Mouse (Mus musculus) testis, adult 2 months (tissue): Measurements from ENCODE around the gene Olfr635. TPM values are rescaled to one million over a fixed set of nuclear protein-coding genes. Genes with fewer than 3 reads are reported as not detected.
"Not testable (repeated sequence)": the region's sequence is repeated elsewhere in the genome, so short reads cannot be mapped to it uniquely, and the experiment has no call there.

Experiments
- H3K27ac ChIP-seq: fragments of 200-500 bp; 2 replicates; pipeline ENCODE4 v1.5.1; 2012; ENCODE audit warnings: low read depth, low read length; ENCODE audit not compliant: control insufficient read depth, insufficient read depth
- H3K27me3 ChIP-seq: fragments of 200-500 bp; 2 replicates; pipeline ENCODE4 v1.6.1; 2012; ENCODE audit warnings: mild to moderate bottlenecking, low read length, moderate library complexity; ENCODE audit not compliant: control insufficient read depth, insufficient read depth
- H3K36me3 ChIP-seq: fragments of 200-500 bp; 2 replicates; pipeline ENCODE4 v1.6.1; 2012; ENCODE audit warnings: mild to moderate bottlenecking, low read length; ENCODE audit not compliant: control insufficient read depth, insufficient read depth
- H3K4me1 ChIP-seq: fragments of 200-500 bp; 2 replicates; pipeline ENCODE4 v1.6.1; 2012; ENCODE audit warnings: low read length; ENCODE audit not compliant: control insufficient read depth, insufficient read depth
- H3K4me3 ChIP-seq: fragments of 200-500 bp; 2 replicates; pipeline ENCODE4 v1.5.1; 2012; ENCODE audit warnings: low read depth, mild to moderate bottlenecking, low read length, moderate library complexity, mixed read lengths; ENCODE audit not compliant: control insufficient read depth
- CTCF ChIP-seq: fragments of 200-500 bp; IDR thresholded peaks from 2 replicates; pipeline ENCODE4 v1.5.1; 2012; ENCODE audit warnings: low read depth, mild to moderate bottlenecking, inconsistent platforms, low read length, moderate library complexity; ENCODE audit not compliant: control insufficient read depth, insufficient read depth, insufficient replicate concordance
- POLR2A ChIP-seq: fragments of 200-500 bp; IDR thresholded peaks from 2 replicates; pipeline ENCODE4 v1.6.1; 2012; ENCODE audit warnings: low read depth, mild to moderate bottlenecking, inconsistent platforms, low read length, moderate library complexity; ENCODE audit not compliant: control insufficient read depth
- polyA plus RNA-seq: library from polyadenylated mRNA; depleted of rRNA; stranded (reverse); fragments of >200 nt; gene quantifications from 2 replicates; pipeline ENCODE4 v1.2.3, GENCODE M21; 2012; rRNA removed

The Olfr635 gene
- not detected in 2 replicates for polyA plus RNA-seq

DNA sequence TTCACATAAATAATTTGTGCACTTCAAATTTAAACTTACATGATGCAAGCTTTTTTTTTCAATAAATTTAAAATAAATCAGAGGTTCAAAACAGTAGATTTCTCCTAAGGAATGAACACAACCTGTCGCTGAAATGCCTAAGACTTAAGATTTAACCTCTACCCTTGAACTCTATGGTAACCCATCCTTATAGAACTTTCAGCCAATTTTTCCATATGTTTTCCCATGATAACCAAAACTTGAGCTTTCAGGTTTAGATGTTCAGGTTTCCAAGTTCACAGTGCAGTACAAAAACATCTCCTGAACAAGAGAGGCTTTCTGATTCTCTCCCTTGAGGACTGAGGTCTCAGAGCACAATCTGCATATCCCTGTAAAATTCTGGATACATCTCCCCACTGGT, at the start of gene Olfr635:
TSS of gene Olfr635 (plus strand) at position 301 of the 400 bp plus-strand sequence.
- Histone ChIP-seq H3K4me1 (no peaks in the 10 kb centered on the region), H3K4me3 (no peak within 1 kb of the TSS), H3K27ac (no peak within 1 kb of the TSS), H3K36me3 (no peaks in the 10 kb centered on the region), H3K27me3 (no peaks in the 10 kb centered on the region)
- TF ChIP-seq POLR2A (no peak), CTCF (no peak)

DNA sequence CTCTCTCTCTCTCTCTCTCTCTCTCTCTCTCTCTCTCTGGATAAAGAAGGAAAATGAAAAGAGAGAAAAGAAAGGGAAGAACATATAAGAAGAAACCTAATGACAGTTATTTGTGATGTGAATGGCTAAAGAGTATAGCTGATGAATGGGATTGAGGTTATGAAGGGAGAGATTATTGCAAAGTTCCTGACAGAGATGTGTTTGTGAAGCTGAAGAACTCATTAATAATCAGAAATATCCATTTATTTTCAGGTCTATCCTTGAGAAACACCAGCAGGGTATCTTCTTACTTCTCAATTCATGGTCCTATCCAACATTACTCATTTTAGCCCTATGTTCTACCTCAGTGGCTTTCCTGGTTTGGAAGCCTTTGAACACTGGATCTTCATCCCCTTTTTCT, 42.4 kb upstream of the Olfr635 start, which contains the start of gene Olfr631:
TSS of gene Olfr631 (plus strand) at position 301 of the 400 bp plus-strand sequence.
- H3K36me3 ChIP-seq: no peaks in the 10 kb centered on the region
- no peak within 1 kb of the TSS for H3K4me3 ChIP-seq
- no peaks in the 10 kb centered on the region for H3K27me3 ChIP-seq
- H3K4me1 ChIP-seq: no peaks in the 10 kb centered on the region
- TF ChIP-seq POLR2A (no peak), CTCF (no peak)
- no peak within 1 kb of the TSS for H3K27ac ChIP-seq

DNA sequence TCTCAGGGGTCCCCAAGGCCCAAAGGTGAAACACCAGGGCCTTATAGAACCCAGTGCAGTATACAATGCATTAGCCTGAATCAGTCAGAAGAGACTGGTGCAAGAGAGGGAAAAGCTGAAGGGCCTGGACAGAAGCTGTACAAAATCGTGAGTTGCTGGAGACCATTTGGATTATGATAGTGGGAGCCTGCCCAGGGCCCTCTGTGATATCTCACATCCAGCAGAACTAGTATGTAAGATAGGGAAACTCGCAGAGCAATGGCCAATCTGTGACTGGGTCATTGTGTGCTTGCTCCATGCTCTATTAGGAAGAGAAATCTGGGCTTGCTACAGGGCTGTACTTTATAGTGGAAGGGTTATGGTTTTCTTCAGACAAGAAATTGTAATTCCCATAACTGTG, 36.7 kb upstream of the Olfr635 start, which contains the start of gene Olfr632:
TSS of gene Olfr632 (plus strand) at position 84 of the 400 bp plus-strand sequence.
- no peaks in the 10 kb centered on the region for H3K4me1 ChIP-seq

DNA sequence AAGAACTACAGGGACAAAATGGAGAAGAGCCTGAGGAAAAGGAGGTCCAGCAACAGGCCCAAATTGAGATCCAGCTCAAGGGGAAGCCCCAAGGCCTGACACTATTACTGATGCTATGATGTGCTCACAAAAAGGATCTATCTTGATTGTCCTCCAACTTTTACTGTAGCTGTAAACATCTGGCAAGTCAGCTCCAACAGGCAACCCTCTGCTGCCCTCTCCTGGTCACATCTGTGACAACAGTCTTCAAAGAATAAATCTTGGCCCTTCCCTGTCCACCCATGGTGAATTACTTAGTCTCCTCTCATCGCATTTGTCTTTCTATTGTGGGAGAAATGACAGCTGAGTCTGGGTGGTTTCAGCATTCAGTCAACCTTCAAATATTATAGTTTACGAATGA, 28.2 kb upstream of the Olfr635 start:
- TF ChIP-seq POLR2A: no peak
- TF ChIP-seq CTCF: no peak
- Histone ChIP-seq H3K4me1 (no peaks in the 10 kb centered on the region), H3K27ac (no peak overlapping the region), H3K4me3 (no peak overlapping the region), H3K27me3 (no peaks in the 10 kb centered on the region), H3K36me3 (no peaks in the 10 kb centered on the region)

More for the DNA sequence above, 36.7 kb upstream of the Olfr635 start, which contains the start of gene Olfr632:
- H3K27me3 ChIP-seq: no peaks in the 10 kb centered on the region
- H3K27ac ChIP-seq: no peak within 1 kb of the TSS
- H3K36me3 ChIP-seq: no peaks in the 10 kb centered on the region
- no peak within 1 kb of the TSS for H3K4me3 ChIP-seq
- no peak for TF ChIP-seq POLR2A
- no peak for TF ChIP-seq CTCF

DNA sequence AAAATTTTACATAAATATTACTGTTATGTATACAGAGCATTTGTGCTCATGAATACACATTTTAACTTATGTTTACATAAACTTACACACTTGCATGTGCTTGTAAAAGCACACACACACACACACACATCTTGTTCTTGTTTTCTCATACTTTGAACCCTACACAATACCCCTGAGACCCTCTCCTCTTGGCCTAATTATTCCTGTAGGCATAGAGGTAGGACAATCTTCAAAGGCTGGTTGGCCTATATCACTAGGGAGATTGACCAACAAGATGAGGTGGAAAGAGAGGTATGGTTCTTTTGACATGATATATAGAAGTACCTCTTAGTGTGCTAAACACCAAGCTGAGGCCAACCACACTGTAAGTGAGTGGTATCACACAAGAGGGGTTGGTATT, 26.8 kb upstream of the Olfr635 start, which contains the start of gene Olfr633:
TSS of gene Olfr633 (plus strand) at position 301 of the 400 bp plus-strand sequence.
- TF ChIP-seq POLR2A (no peak), CTCF (no peak)
- H3K27me3 ChIP-seq: no peaks in the 10 kb centered on the region
- no peaks in the 10 kb centered on the region for H3K36me3 ChIP-seq
- H3K4me1 ChIP-seq: no peaks in the 10 kb centered on the region
- H3K4me3 ChIP-seq: no peak within 1 kb of the TSS
- H3K27ac ChIP-seq: no peak within 1 kb of the TSS

DNA sequence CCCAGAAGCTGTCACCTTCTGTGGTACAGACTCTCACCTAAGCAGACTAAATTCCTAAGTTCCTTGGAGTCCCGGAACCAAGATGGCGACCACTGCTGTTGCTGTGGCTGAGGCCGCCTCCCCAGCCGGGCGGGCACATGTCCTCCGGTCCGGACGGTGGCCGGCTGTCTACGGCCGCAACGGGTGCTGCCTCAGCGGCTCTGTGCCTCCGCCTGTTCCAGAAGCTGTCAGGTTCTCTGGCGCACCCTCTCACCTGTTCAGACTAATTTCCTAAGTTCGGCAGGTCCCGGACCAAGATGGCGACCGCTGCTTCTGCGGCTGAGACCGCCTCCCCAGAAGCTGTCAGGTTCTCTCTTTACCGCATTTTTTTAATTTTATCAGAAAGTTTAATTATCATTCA, 4.1 kb upstream of the Olfr635 start:
- not testable (repeated sequence) for H3K36me3 ChIP-seq, H3K4me1 ChIP-seq, H3K27ac ChIP-seq, H3K27me3 ChIP-seq, H3K4me3 ChIP-seq

DNA sequence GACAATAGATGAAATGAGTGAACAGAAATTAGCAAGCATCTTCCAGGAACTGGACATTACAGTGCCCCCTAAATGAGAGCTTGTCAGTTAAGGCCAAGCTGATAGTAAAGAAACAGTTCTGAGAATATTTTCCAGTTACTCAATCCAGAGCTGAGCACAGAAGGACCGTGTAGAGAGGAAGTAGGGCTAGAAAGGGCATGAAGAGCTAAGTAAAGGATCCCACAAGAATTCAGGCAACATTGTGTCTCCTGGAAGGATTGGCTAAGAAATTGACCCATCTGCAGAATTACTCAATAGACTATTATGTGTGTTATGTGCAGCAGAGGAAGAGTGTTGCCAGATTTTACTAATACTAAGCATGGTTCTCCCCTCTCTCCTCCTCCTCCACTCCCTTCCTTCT, 830 bp downstream of the Olfr635 start:
- Histone ChIP-seq H3K27ac (no peak overlapping the region), H3K4me3 (no peak overlapping the region), H3K27me3 (no peaks in the 10 kb centered on the region), H3K4me1 (no peaks in the 10 kb centered on the region), H3K36me3 (no peaks in the 10 kb centered on the region)
- no peak for TF ChIP-seq POLR2A
- TF ChIP-seq CTCF: no peak

DNA sequence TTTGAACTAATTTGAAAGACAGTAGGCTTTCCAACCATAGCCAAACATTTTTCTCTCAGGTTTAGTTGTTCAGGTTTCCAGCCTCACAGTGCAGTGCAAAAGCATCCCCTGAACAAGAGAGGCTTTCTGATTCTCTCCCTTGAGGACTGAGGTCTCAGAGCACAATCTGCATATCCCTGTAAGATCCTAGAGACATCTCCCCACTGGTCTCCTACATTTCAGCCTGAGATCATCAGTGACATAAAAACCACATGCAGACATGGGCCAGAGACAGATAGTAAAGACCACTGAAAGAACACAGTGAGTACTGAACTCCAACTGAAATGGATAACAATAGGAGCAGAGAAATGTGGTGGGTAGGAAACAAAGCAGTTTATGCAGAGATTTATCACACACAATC, 27.5 kb downstream of the Olfr635 start, which contains the start of gene Olfr638:
TSS of gene Olfr638 (plus strand) at position 301 of the 400 bp plus-strand sequence.
- Histone ChIP-seq H3K4me1 (no peaks in the 10 kb centered on the region), H3K27me3 (no peaks in the 10 kb centered on the region), H3K36me3 (no peaks in the 10 kb centered on the region), H3K4me3 (no peak within 1 kb of the TSS), H3K27ac (no peak within 1 kb of the TSS)
- TF ChIP-seq POLR2A (no peak), CTCF (no peak)
